Mouse (Mus musculus) cerebellum, adult 11 months (tissue): Measurements from ENCODE around the gene Ppp1r12b.

ENCODE experiments used
- DNase-seq: peaks from one replicate; pipeline ENCODE4 v3.0.0; 2022

Ppp1r12b gene

GRCm38 (mm10) chr1:134938233-134938632, 17.5 kb downstream of the Ppp1r12b start:
- DNase-seq = no peak

DNA sequence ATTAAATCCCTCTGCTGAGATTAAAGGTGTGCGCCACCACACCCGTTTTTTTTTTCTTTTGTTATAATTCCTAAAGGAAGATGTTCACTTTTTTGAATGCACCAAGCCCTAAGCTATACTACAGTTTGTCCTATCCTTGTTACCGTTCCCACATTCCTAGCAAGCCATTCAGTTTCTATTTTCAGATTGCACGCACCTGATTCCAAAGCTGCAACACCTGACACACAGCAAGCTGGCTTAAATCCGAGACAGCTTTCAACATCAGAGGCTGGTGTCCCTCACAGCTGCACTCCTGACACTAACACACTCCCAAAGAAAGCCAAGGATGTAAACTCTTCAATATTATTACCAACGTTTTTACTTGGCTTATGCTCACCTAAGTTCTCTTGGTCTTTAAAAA, 19.4 kb downstream of the Ppp1r12b start:
- no peak for DNase-seq

GRCm38 (mm10) chr1:134932431-134932830, 23.3 kb downstream of the Ppp1r12b start:
- DNase-seq = no peak

DNA sequence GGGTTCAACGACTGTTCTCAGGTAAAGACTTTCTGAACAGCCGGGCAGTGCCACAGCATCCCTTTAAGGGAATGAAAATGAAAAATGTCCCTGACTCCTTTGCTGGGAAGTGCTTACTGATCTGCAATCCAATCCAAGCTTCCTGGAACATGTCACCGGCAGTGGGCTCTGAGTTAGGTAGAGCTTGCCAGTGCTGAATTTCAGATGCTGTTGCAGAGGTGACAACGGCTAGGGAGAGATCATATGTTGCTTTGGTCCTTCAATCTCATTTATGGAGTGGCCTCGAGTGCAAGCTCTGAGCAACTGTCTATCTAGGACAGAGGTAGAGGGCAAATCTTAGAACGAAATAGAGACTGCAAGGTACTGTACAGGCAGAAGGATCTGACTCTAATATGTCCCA, 36.7 kb downstream of the Ppp1r12b start:
- no peak for DNase-seq

- DNase-seq = no peak
These were observed 40.3 kb downstream of the Ppp1r12b start for GRCm38 (mm10) chr1:134915421-134915820.

GRCm38 (mm10) chr1:134913535-134913934, 42.2 kb downstream of the Ppp1r12b start:
- DNase-seq = no peak

DNA sequence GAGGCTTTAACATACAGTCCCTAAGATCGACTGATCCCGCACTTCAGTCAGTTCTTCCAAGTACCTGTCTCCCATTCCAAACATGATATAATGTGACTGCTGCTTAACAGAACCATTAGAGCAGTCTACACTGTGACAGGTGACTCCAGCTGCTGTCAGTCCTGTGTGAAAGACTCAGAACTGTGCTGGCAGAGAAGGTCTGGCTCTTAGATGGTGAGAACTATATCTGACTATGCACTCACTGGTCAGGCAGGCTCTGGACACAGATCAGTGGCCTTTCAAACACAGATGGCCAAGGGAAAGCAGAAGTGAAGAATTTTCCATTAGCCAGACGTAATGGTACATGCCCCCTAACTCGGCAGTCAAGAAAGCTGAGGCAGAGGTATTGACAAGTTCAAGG, 43.9 kb downstream of the Ppp1r12b start:
- no peak for DNase-seq

GRCm38 (mm10) chr1:134910037-134910436, 45.7 kb downstream of the Ppp1r12b start:
- DNase-seq = no peak

DNA sequence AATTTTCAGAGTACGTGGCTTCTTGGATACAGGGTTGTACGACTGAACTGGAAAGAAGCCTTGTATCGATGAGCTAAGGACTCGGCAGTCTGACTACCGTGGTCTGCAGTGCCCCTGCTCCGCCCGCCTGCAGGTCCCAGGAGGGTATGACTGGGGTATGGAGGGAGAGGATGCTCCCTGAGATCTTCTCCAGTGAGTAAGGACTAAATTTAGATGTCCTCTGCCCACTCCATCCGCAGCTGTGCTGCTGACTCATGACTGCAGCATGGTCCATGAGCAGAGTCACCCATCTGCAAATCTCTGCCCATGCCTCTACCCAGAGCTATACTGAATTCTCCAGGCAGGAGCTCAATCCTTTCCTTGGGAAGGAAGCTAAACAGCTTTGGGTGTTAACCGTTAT, 46.3 kb downstream of the Ppp1r12b start:
- DNase-seq = no peak

- no peak for DNase-seq
These were observed 53.6 kb downstream of the Ppp1r12b start for GRCm38 (mm10) chr1:134902051-134902619.

- DNase-seq = no peak
These were observed 59.7 kb downstream of the Ppp1r12b start for GRCm38 (mm10) chr1:134896008-134896407.

DNA sequence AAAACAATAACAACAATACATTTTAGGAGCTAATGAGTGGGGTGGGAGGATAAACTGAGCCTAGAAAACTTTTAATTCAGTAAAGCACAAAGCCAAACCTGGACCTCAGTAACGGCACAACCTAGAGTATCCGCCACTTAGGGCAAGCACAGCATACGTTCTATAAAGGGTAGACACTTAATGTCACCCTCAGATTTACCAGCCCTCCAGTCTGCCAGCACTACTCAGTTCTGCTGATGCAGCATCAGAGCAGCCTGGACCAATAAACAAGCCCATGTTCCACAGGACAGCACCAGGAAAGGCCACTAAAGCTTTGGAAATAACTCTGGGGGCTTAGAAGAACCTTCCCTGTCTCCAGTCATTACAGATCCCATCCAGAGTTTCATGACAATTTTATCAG, 60.9 kb downstream of the Ppp1r12b start:
- no peak for DNase-seq

DNA sequence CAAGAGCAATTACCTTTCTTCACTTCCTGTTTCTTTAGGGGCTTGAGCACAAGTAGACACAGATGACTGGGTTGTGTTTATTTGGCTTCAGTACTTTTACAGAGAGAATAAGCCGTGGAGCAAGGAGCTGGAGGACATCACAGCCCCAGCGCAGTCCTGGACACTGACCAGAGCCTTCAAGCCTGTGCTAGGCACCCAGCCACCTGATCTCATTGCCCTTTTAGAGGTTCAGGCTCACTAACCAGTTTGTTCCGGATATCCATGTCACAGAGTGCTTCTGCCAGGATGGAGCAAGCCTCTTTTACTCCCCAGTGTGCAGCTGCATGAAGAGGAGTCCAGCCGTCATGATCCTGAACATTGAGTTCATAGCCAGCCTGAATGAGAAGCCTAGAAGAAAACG, 63.8 kb downstream of the Ppp1r12b start:
- DNase-seq = no peak

- no peak for DNase-seq
These were observed 66.1 kb downstream of the Ppp1r12b start for GRCm38 (mm10) chr1:134889629-134890028.

DNA sequence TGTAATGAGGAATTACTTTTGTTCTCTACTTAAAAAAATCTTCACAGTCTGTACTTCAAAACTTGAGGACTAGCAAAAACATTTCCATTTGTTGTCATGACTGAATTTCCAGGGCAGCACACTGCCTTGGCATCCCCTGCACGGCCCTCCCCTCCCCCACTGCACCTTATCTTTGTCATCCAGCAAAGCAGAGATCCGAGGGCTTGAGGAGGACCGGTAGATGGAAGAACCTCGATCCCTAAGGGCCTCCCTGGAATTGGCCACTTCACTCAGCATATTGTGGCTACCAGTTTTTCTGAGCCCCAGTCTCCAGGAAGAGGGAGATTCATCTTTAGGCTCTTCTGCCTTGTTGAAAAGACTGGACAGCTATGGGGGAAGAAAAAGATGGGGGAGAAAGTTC, 79.9 kb downstream of the Ppp1r12b start:
- DNase-seq = no peak

- no peak for DNase-seq
These were observed 83.1 kb downstream of the Ppp1r12b start for GRCm38 (mm10) chr1:134872678-134873077.

GRCm38 (mm10) chr1:134866426-134866825, 89.3 kb downstream of the Ppp1r12b start:
- DNase-seq = no peak

DNA sequence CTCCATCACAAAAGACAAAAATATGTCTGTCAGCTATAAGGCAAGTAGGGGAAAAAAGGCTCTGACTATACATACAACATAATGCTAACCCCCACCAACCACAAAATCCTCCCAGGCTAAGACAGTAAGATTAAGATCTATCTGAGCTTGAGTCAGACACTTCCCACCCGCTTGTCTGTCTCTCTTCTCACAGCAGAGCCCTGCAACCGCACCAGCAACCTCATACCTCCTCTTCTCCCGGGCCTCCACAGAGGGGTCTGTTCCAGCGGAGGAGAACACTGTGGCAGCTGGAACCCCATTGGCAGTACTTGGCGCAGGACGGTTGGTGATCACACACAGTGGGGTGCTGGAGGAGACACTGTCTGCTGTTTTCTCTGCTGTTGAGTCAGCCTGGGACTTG, 90.2 kb downstream of the Ppp1r12b start:
- no peak for DNase-seq

- DNase-seq = no peak
These were observed 95.2 kb downstream of the Ppp1r12b start for GRCm38 (mm10) chr1:134860538-134860937.

DNA sequence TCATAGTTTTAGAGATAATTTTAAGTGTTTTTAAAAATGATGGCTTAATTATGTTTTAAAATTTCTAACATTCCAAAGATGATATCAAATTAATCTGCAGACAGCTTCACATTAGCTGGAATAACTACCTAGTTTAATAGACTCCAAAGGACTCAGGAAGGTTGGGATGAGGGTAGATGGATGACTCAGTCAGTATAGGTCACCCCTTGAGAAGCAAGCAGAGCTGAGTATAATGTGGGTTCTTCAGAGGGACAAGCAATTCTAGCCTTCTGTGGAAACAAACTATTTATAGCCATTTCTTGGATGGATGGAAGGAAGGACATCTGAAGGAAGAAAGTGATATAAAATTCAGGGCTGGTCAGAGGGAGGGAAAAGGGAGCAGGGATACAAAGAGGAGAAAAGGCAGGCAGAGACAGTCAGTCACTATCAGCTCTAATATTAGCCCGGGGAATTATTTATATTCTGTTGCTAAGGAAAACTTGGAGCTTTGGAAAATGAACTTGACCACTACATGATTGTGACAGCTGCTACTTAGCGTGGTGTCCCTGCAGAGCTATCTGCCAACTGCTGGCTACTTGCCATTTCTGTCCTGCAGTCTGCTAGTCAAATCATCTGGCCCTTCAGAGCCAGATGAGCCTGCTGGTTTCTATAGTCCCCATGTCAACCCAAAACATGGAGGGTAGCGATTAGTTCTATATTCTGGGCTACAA, 97.2 kb downstream of the Ppp1r12b start:
- DNase-seq = peak; percentile 40

DNA sequence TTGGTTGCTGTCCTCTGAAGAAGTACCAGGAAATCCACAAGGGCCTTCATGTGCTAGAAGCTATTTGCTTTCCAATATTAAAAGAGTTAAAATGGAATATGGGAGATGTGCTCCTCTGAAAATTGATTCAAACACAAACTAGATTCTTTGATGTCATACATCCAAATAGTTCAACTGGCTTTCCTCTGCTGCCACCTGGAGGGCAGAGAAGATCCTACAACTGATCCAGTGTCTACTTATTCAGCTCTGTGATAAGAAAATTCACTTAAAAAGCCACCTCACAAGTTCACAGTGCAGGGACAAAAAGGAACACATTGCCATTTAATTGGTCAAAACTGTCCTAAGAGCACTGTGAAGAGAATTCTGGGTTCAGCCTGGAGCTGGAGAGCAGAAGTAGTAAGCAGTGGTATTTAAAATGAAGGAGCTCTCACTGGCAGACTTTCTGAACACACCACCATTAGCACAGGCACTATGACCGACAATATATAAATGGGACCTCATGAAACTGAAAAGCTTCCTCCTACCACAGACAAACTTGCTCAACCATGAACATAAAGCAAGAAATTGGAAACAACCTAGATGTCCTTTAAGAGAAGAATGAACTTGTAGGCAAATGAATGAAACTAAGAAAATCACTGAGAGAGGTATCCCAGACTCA, 101.3 kb downstream of the Ppp1r12b start:
- peak; percentile 80 for DNase-seq

DNA sequence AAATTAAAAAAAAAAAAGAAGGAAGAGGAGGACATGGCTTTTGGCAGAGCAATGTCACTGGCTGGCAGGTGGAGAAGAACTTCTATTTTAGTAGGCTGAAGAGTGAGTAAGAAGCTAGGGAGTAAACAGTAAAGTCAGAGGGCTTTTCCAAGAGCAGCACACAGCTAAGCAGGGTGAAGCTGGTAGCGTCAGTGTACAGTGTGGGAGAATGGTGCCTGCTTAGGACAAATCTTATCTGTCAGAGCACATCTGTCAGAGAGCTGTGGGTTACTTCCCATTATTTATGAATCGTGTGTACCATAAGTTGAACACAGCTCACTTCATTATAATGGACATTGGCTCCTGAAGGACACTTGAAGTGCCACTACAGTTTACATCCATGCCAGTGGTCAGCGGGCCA, 102.9 kb downstream of the Ppp1r12b start:
- DNase-seq = no peak

- peak; percentile 13 for DNase-seq
These were observed 104.5 kb downstream of the Ppp1r12b start for GRCm38 (mm10) chr1:134851211-134851610.

- no peak for DNase-seq
These were observed 105.4 kb downstream of the Ppp1r12b start for GRCm38 (mm10) chr1:134850361-134850760.
